In genomic region chr12:84173309-84173915, GRCm38 (mm10) we compare ENCODE assay signal across 9 mouse cellular contexts. TPM values are rescaled to one million over a fixed set of nuclear protein-coding genes. Genes with fewer than 3 reads are reported as not detected.
DNase-seq lines count a peak whose midpoint lies in the region; ATAC-seq lines count a peak whose summit lies in the region.
"Had no signal": no experiment of that assay in that cellular context is flagged by ENCODE, and none has a peak within 500 bp of the region (broad histone marks: within the 10 kb centered on the region; RNA-seq: fewer than 3 reads in every experiment).

No protein-coding gene starts in this region.

- H3K4me3 ChIP-seq in heart, embryonic 13.5 days, result no peak overlapping the region
- peak overlapping the region; percentile 83 for H3K4me3 ChIP-seq in megakaryocyte, embryonic 14.5 days (replicated peaks)
- H3K4me3 ChIP-seq in embryonic facial prominence, embryonic 15.5 days (replicated peaks), result no peak overlapping the region
- H3K4me3 ChIP-seq in stomach, embryonic 15.5 days (replicated peaks), result no peak overlapping the region

- intact Hi-C loops in heart, postnatal 10 days (cut with DNase I), result no loop called here

- ATAC-seq in heart, embryonic 13.5 days (ENCODE audit: extremely low read depth, insufficient number of reproducible peaks, low FRiP score, low TSS enrichment), result no peak
- no peak for ATAC-seq in megakaryocyte, adult 5-6 weeks (ENCODE audit: poor library complexity, severe bottlenecking)
- no peak for ATAC-seq in embryonic facial prominence, embryonic 15.5 days (ENCODE audit: insufficient number of reproducible peaks, low FRiP score, low TSS enrichment, low read depth)
- ATAC-seq in stomach, embryonic 15.5 days (ENCODE audit: insufficient read depth, low FRiP score, low read depth), result no peak
- ATAC-seq in erythroblast, adult 5-6 weeks (replicated peaks; ENCODE audit: low FRiP score, poor library complexity, severe bottlenecking), result no peak
- ATAC-seq: forebrain, embryonic 16.5 days had no signal

- H3K9ac ChIP-seq in heart, embryonic 13.5 days, result peak overlapping the region; percentile 25
- H3K9ac ChIP-seq in embryonic facial prominence, embryonic 15.5 days, result no peak overlapping the region
- no peak overlapping the region for H3K9ac ChIP-seq in stomach, embryonic 15.5 days

- DNase-seq in heart, postnatal 10 days, result no peak
- DNase-seq: thymus, adult 2 months had no signal

- H3K27ac ChIP-seq in heart, embryonic 13.5 days (replicated peaks), result no peak overlapping the region
- 0 out of 2 replicates have a peak overlapping the region, but pooled peaks have one; percentile 97 for H3K27ac ChIP-seq in embryonic facial prominence, embryonic 15.5 days (replicated peaks)
- H3K27ac ChIP-seq in stomach, embryonic 15.5 days, result peak overlapping the region; percentile 97

- 89% methylated on average over 13 of the region's 13 CpGs for WGBS in heart, embryonic 13.5 days
- 88% methylated on average over 13 of the region's 13 CpGs for WGBS in embryonic facial prominence, embryonic 15.5 days
- 86% methylated on average over 13 of the region's 13 CpGs for whole genome bisulfite sequencing in stomach, embryonic 15.5 days

- H3K4me2 ChIP-seq in heart, embryonic 13.5 days, result no peak overlapping the region
- H3K4me2 ChIP-seq in embryonic facial prominence, embryonic 15.5 days (replicated peaks), result no peak overlapping the region
- H3K4me2 ChIP-seq in stomach, embryonic 15.5 days, result peak overlapping the region; percentile 69; the same call in 1 of the 2 replicates

- H3K4me1 ChIP-seq in heart, embryonic 13.5 days, result peaks cover 50% of the 10 kb centered on the region
- peaks cover 93% of the 10 kb centered on the region for H3K4me1 ChIP-seq in megakaryocyte, embryonic 14.5 days
- H3K4me1 ChIP-seq in embryonic facial prominence, embryonic 15.5 days, result peaks cover 62% of the 10 kb centered on the region
- peaks cover 43% of the 10 kb centered on the region for H3K4me1 ChIP-seq in stomach, embryonic 15.5 days

- H3K9me3 ChIP-seq in heart, embryonic 13.5 days, result no peaks in the 10 kb centered on the region
- no peaks in the 10 kb centered on the region for H3K9me3 ChIP-seq in megakaryocyte, embryonic 14.5 days
- H3K9me3 ChIP-seq in embryonic facial prominence, embryonic 15.5 days (replicated peaks), result no peaks in the 10 kb centered on the region
- no peaks in the 10 kb centered on the region for H3K9me3 ChIP-seq in stomach, embryonic 15.5 days

- peaks cover 49% of the 10 kb centered on the region for H3K36me3 ChIP-seq in heart, embryonic 13.5 days
- H3K36me3 ChIP-seq in megakaryocyte, embryonic 14.5 days (replicated peaks; ENCODE audit: low read length), result peaks cover 62% of the 10 kb centered on the region
- H3K36me3 ChIP-seq in embryonic facial prominence, embryonic 15.5 days, result peaks cover 39% of the 10 kb centered on the region
- peaks cover 21% of the 10 kb centered on the region; the same call in 1 of the 2 replicates for H3K36me3 ChIP-seq in stomach, embryonic 15.5 days

- no peaks in the 10 kb centered on the region for H3K27me3 ChIP-seq in heart, embryonic 13.5 days (replicated peaks)
- H3K27me3 ChIP-seq in megakaryocyte, embryonic 14.5 days (replicated peaks), result no peaks in the 10 kb centered on the region
- H3K27me3 ChIP-seq in embryonic facial prominence, embryonic 15.5 days, result no peaks in the 10 kb centered on the region
- no peaks in the 10 kb centered on the region for H3K27me3 ChIP-seq in stomach, embryonic 15.5 days (replicated peaks)

RNA-seq across cellular contexts. Expression of gene Pnma1, which starts 25.1 kb away (rescaled TPM):
- 0.48 and 0.65 TPM in 2 replicates for polyA plus RNA-seq in heart, embryonic 13.5 days (2015; fragmentation: Nextera tagmentation; extraction: Ambion mirVana)
- under 1 TPM; 0.35 to 0.43 TPM for total RNA-seq in heart, postnatal 10 days (2021)
- 0.04 TPM in 1 of 2 replicates, not detected in the other for polyA plus RNA-seq in megakaryocyte, embryonic 14.5 days (2012; ENCODE audit: insufficient read depth, low replicate concordance)
- total RNA-seq in megakaryocyte, adult 5-6 weeks (2015), result 0.32 and 0.65 TPM in 2 replicates
- 0.16 and 0.73 TPM in 2 replicates for total RNA-seq in megakaryocyte, adult 5-6 weeks (2017)
- 1.8 and 3.0 TPM in 2 replicates for polyA plus RNA-seq in embryonic facial prominence, embryonic 15.5 days (2015; fragmentation: Nextera tagmentation; extraction: Ambion mirVana)
- 0.76 and 0.94 TPM in 2 replicates for polyA plus RNA-seq in stomach, embryonic 15.5 days (2015; fragmentation: Nextera tagmentation; extraction: Ambion mirVana)
- total RNA-seq in erythroblast, adult 5-6 weeks (2015; ENCODE audit: low replicate concordance), result 1.5 and 4.4 TPM in 2 replicates
- 1.0 and 4.5 TPM in 2 replicates for total RNA-seq in erythroblast, adult 5-6 weeks (2017; ENCODE audit: low replicate concordance)

RNA-seq across cellular contexts. Expression of gene Elmsan1, which starts 45.3 kb away (rescaled TPM):
- 6.8 and 7.3 TPM in 2 replicates for polyA plus RNA-seq in heart, embryonic 13.5 days (2015; fragmentation: Nextera tagmentation; extraction: Ambion mirVana)
- 10 to 100 TPM; 19.5 to 20.3 TPM for total RNA-seq in heart, postnatal 10 days (2021)
- polyA plus RNA-seq in megakaryocyte, embryonic 14.5 days (2012; ENCODE audit: insufficient read depth, low replicate concordance), result 9.8 and 10.1 TPM in 2 replicates
- 24.6 and 27.0 TPM in 2 replicates for total RNA-seq in megakaryocyte, adult 5-6 weeks (2015)
- 17.0 and 25.0 TPM in 2 replicates for total RNA-seq in megakaryocyte, adult 5-6 weeks (2017)
- 15.4 and 15.9 TPM in 2 replicates for polyA plus RNA-seq in embryonic facial prominence, embryonic 15.5 days (2015; fragmentation: Nextera tagmentation; extraction: Ambion mirVana)
- polyA plus RNA-seq in stomach, embryonic 15.5 days (2015; fragmentation: Nextera tagmentation; extraction: Ambion mirVana), result 9.9 and 10.5 TPM in 2 replicates
- 5.4 and 12.7 TPM in 2 replicates for total RNA-seq in erythroblast, adult 5-6 weeks (2015; ENCODE audit: low replicate concordance)
- total RNA-seq in erythroblast, adult 5-6 weeks (2017; ENCODE audit: low replicate concordance), result 8.0 and 11.4 TPM in 2 replicates

RNA-seq across cellular contexts. Expression of gene Dnal1, which starts 59.2 kb away (rescaled TPM):
- 2.2 and 2.6 TPM in 2 replicates for polyA plus RNA-seq in heart, embryonic 13.5 days (2015; fragmentation: Nextera tagmentation; extraction: Ambion mirVana)
- 10 to 100 TPM; 10.3 to 10.6 TPM for total RNA-seq in heart, postnatal 10 days (2021)
- polyA plus RNA-seq in megakaryocyte, embryonic 14.5 days (2012; ENCODE audit: insufficient read depth, low replicate concordance), result 0.44 TPM in 1 of 2 replicates, not detected in the other
- total RNA-seq in megakaryocyte, adult 5-6 weeks (2015), result 0.33 and 0.62 TPM in 2 replicates
- not detected in 2 replicates for total RNA-seq in megakaryocyte, adult 5-6 weeks (2017)
- polyA plus RNA-seq in embryonic facial prominence, embryonic 15.5 days (2015; fragmentation: Nextera tagmentation; extraction: Ambion mirVana), result 6.0 and 6.3 TPM in 2 replicates
- polyA plus RNA-seq in stomach, embryonic 15.5 days (2015; fragmentation: Nextera tagmentation; extraction: Ambion mirVana), result 3.9 and 5.3 TPM in 2 replicates
- 0.63 TPM in 1 of 2 replicates, not detected in the other for total RNA-seq in erythroblast, adult 5-6 weeks (2015; ENCODE audit: low replicate concordance)
- not detected in 2 replicates for total RNA-seq in erythroblast, adult 5-6 weeks (2017; ENCODE audit: low replicate concordance)
